8 mouse cellular contexts compared by ENCODE assay signal in the genomic region with DNA sequence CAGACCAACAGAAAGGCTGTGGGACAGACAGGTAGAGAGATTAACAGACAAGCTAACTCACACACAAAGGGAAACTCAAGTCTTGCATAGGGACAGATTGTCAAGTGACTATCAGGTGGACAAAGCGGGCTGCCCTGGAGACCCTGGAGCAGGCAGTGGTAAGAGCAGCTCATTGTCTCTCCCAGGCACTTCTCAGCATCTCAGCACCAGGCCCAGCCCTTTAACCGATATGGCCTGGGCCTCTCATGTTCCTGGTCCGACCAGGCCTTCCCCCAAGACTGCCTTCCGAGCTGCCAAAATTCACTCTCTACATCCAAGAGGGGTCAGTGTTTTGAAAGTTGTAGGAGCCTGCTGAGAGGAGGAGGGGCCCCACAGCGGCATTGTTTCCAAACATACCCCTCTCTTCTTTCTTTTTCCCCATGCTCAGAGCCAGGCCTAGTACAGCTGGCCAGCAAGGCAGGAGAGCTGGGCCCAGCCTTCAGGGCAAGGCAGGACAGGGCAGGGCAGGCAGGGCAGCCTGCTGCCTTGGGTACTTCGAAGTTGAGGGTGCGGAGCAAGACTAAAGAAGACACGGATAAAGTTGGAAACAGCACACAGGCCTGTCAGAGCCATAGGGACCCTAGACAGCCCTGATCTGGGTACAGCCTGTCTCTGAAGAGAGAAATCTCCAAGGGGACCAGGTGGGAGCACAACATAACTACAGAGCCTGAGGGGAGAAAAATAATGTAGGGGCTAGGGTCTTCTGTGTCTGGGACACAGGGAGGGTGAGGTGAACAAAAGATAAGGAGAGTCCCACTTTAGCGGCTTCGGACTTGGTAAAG. TPM values are rescaled to one million over a fixed set of nuclear protein-coding genes. Genes with fewer than 3 reads are reported as not detected.
DNase-seq lines count a peak whose midpoint lies in the region; ATAC-seq and TF ChIP-seq lines count a peak whose summit lies in the region.

No protein-coding gene starts in this region.

- TF ChIP-seq CTCF in lung, embryonic 14.5 days (IDR thresholded peaks at IDR 0.05; ENCODE audit: low read depth) = no peak
- 0 out of 2 replicates have a peak, but pooled peaks have one; percentile 1 for TF ChIP-seq CTCF in liver, postnatal 0 days (IDR thresholded peaks at IDR 0.05; ENCODE audit: low read depth)

- peak overlapping the region; percentile 99 for H3K4me2 ChIP-seq in lung, embryonic 14.5 days
- H3K4me2 ChIP-seq in heart, embryonic 12.5 days = peak overlapping the region; percentile 99
- H3K4me2 ChIP-seq in liver, postnatal 0 days (ENCODE audit: low read depth, low read length) = peak overlapping the region; percentile 79

- WGBS in lung, embryonic 14.5 days = 36% methylated on average over 10 of the region's 10 CpGs
- WGBS in heart, embryonic 12.5 days = 32% methylated on average over 10 of the region's 10 CpGs
- 43% methylated on average over 10 of the region's 10 CpGs for WGBS in liver, postnatal 0 days (ENCODE audit: insufficient replicate concordance)

- peaks cover 57% of the 10 kb centered on the region for H3K27me3 ChIP-seq in lung, embryonic 14.5 days (ENCODE audit: insufficient read depth, low read length)
- peaks cover 95% of the 10 kb centered on the region for H3K27me3 ChIP-seq in heart, embryonic 12.5 days (replicated peaks)
- peaks cover 60% of the 10 kb centered on the region for H3K27me3 ChIP-seq in liver, postnatal 0 days (ENCODE audit: insufficient read depth, low read length)

- no peaks in the 10 kb centered on the region for H3K36me3 ChIP-seq in lung, embryonic 14.5 days (ENCODE audit: insufficient read depth)
- no peaks in the 10 kb centered on the region for H3K36me3 ChIP-seq in heart, embryonic 12.5 days
- H3K36me3 ChIP-seq in liver, postnatal 0 days (replicated peaks; ENCODE audit: insufficient read depth, low read length) = no peaks in the 10 kb centered on the region

- DNase-seq in lung, embryonic 14.5 days = no peak
- DNase-seq in lung, adult 18-20 months = no peak
- DNase-seq in liver, postnatal 0 days = no peak
- DNase-seq in c-Kit-positive CD71-positive TER-119-positive erythroid progenitor cells, embryonic 14.5 days (ENCODE audit: low spot score) = no peak
- DNase-seq in urinary bladder, adult 18-20 months (ENCODE audit: low spot score in 2 of 2) = no peak
- no peak for DNase-seq in cerebellum, postnatal 4 days (ENCODE audit: low spot score in 2 of 2)
- DNase-seq in cerebellum, adult 11 months = no peak

- no peak overlapping the region for H3K9ac ChIP-seq in lung, embryonic 14.5 days
- no peak overlapping the region for H3K9ac ChIP-seq in heart, embryonic 12.5 days
- H3K9ac ChIP-seq in liver, postnatal 0 days (replicated peaks) = no peak overlapping the region

- H3K4me3 ChIP-seq in lung, embryonic 14.5 days (ENCODE audit: low read depth, low read length) = peak overlapping the region; percentile 65
- no peak overlapping the region; the same call in 1 of the 2 replicates for H3K4me3 ChIP-seq in heart, embryonic 12.5 days
- no peak overlapping the region for H3K4me3 ChIP-seq in liver, postnatal 0 days (ENCODE audit: low read depth, low read length)

- no peak for ATAC-seq in lung, embryonic 14.5 days (ENCODE audit: insufficient read depth)
- no peak for ATAC-seq in heart, embryonic 12.5 days (ENCODE audit: insufficient number of reproducible peaks, low FRiP score)
- ATAC-seq in liver, postnatal 0 days = no peak

- H3K9me3 ChIP-seq in lung, embryonic 14.5 days (ENCODE audit: low read depth, low read length) = no peaks in the 10 kb centered on the region
- no peaks in the 10 kb centered on the region for H3K9me3 ChIP-seq in heart, embryonic 12.5 days (replicated peaks)
- no peaks in the 10 kb centered on the region for H3K9me3 ChIP-seq in liver, postnatal 0 days (ENCODE audit: low read length)

- TF ChIP-seq EP300 in liver, postnatal 0 days (IDR thresholded peaks at IDR 0.05; ENCODE audit: low read depth) = no peak

- no peak overlapping the region for H3K27ac ChIP-seq in lung, embryonic 14.5 days (ENCODE audit: low read depth)
- no peak overlapping the region for H3K27ac ChIP-seq in heart, embryonic 12.5 days (ENCODE audit: poor library complexity, severe bottlenecking)
- no peak overlapping the region for H3K27ac ChIP-seq in liver, postnatal 0 days (ENCODE audit: low read depth)

- H3K4me1 ChIP-seq in lung, embryonic 14.5 days (ENCODE audit: insufficient read depth) = no peaks in the 10 kb centered on the region
- H3K4me1 ChIP-seq in heart, embryonic 12.5 days (replicated peaks) = peaks cover 14% of the 10 kb centered on the region
- H3K4me1 ChIP-seq in liver, postnatal 0 days (ENCODE audit: insufficient read depth) = peaks cover 9% of the 10 kb centered on the region

RNA-seq across cellular contexts. Expression of a gene that starts 2.5 kb away (rescaled TPM):
- polyA plus RNA-seq in lung, embryonic 14.5 days (2014; fragmentation: Nextera tagmentation; extraction: Ambion mirVana) = 3.7 and 4.5 TPM in 2 replicates
- 0.89 and 0.95 TPM in 2 replicates for polyA plus RNA-seq in heart, embryonic 12.5 days (2016; fragmentation: Nextera tagmentation; extraction: Ambion mirVana)
- 0.14 and 0.20 TPM in 2 replicates for polyA plus RNA-seq in liver, postnatal 0 days (2015; fragmentation: Nextera tagmentation; extraction: Ambion mirVana)
